ENCODE assay signal across 8 mouse cellular contexts in genomic region chr17:28042299-28042771, GRCm38 (mm10). TPM values are rescaled to one million over a fixed set of nuclear protein-coding genes. Genes with fewer than 3 reads are reported as not detected.
DNase-seq lines count a peak whose midpoint lies in the region; ATAC-seq and TF ChIP-seq lines count a peak whose summit lies in the region.
"Had no signal": no experiment of that assay in that cellular context is flagged by ENCODE, and none has a peak within 500 bp of the region (broad histone marks: within the 10 kb centered on the region; RNA-seq: fewer than 3 reads in every experiment).

No protein-coding gene starts in this region.

- 14% methylated on average over 23 of the region's 23 CpGs for WGBS in forebrain, postnatal 0 days
- 19% methylated on average over 23 of the region's 23 CpGs for WGBS in midbrain, embryonic 15.5 days

- peak overlapping the region; percentile 29 for H3K27ac ChIP-seq in forebrain, postnatal 0 days (ENCODE audit: low read depth, low read length)
- peak overlapping the region; percentile 75 for H3K27ac ChIP-seq in midbrain, embryonic 15.5 days
- H3K27ac ChIP-seq: liver, embryonic 13.5 days had no signal

- peak overlapping the region; percentile 39 for H3K9ac ChIP-seq in forebrain, postnatal 0 days
- peak overlapping the region; percentile 44 for H3K9ac ChIP-seq in midbrain, embryonic 15.5 days

- peak; percentile 76 for TF ChIP-seq CTCF in forebrain, postnatal 0 days (IDR thresholded peaks at IDR 0.05; ENCODE audit: low read depth)

- peak; percentile 92 for ATAC-seq in forebrain, postnatal 0 days
- peak; percentile 89 for ATAC-seq in midbrain, embryonic 15.5 days (replicated peaks)

- peaks cover 8% of the 10 kb centered on the region for H3K4me1 ChIP-seq in forebrain, postnatal 0 days (ENCODE audit: insufficient read depth)
- peaks cover 56% of the 10 kb centered on the region for H3K4me1 ChIP-seq in midbrain, embryonic 15.5 days
- H3K4me1 ChIP-seq: liver, embryonic 13.5 days had no signal

- H3K4me2 ChIP-seq in forebrain, postnatal 0 days (ENCODE audit: low read depth), result peak overlapping the region; percentile 38
- peak overlapping the region; percentile 55 for H3K4me2 ChIP-seq in midbrain, embryonic 15.5 days
- H3K4me2 ChIP-seq: liver, embryonic 13.5 days had no signal

- no peaks in the 10 kb centered on the region for H3K9me3 ChIP-seq in forebrain, postnatal 0 days (ENCODE audit: low read length)
- H3K9me3 ChIP-seq in midbrain, embryonic 15.5 days, result no peaks in the 10 kb centered on the region
- H3K9me3 ChIP-seq: liver, embryonic 13.5 days had no signal

- H3K27me3 ChIP-seq in forebrain, postnatal 0 days (ENCODE audit: insufficient read depth, low read length), result no peaks in the 10 kb centered on the region
- H3K27me3 ChIP-seq in midbrain, embryonic 15.5 days (replicated peaks), result no peaks in the 10 kb centered on the region
- H3K27me3 ChIP-seq: liver, embryonic 13.5 days had no signal

- DNase-seq in ES-CJ7 (ENCODE audit: low read depth, low spot score), result peak; percentile 31
- DNase-seq in brain, adult 2 months (ENCODE audit: low read depth, low spot score), result peak; percentile 87
- DNase-seq in forebrain, postnatal 0 days, result peak; percentile 82
- DNase-seq in layer of hippocampus, postnatal 10 days (ENCODE audit: low spot score in 2 of 2), result peak; percentile 61 to 63
- no peak for DNase-seq in embryo, embryonic 11 days
- no peak for DNase-seq in embryo, embryonic 10 days (ENCODE audit: low spot score)
- DNase-seq: liver, embryonic 13.5 days had no signal

- H3K4me3 ChIP-seq in forebrain, postnatal 0 days (ENCODE audit: low read depth, low read length), result peak overlapping the region; percentile 21
- peak overlapping the region; percentile 35 for H3K4me3 ChIP-seq in midbrain, embryonic 15.5 days
- H3K4me3 ChIP-seq: liver, embryonic 13.5 days had no signal

- peaks cover 11% of the 10 kb centered on the region for H3K36me3 ChIP-seq in forebrain, postnatal 0 days (ENCODE audit: insufficient read depth)
- H3K36me3 ChIP-seq in midbrain, embryonic 15.5 days (replicated peaks), result no peaks in the 10 kb centered on the region

RNA-seq across cellular contexts. Expression of gene Tcp11, which starts 38.1 kb away (rescaled TPM):
- total RNA-seq in forebrain, postnatal 0 days (2014; rRNA removed), result 4.3 and 7.2 TPM in 2 replicates
- polyA plus RNA-seq in forebrain, postnatal 0 days (2015; fragmentation: Nextera tagmentation; extraction: Ambion mirVana), result 1.7 and 2.9 TPM in 2 replicates
- 1 to 10 TPM in 1 of 2 experiments, under 1 TPM in 1; 0.76 to 1.7 TPM for total RNA-seq in layer of hippocampus, postnatal 10 days (2021)
- 1.9 and 2.2 TPM in 2 replicates for polyA plus RNA-seq in midbrain, embryonic 15.5 days (2015; fragmentation: Nextera tagmentation; extraction: Ambion mirVana)

Comparison
In these comparisons a context has a peak if more than half of its experiments do, and no peak if none do; other contexts are left out.
1. DNase-seq: peak in ES-CJ7 (single experiment), brain, adult 2 months (single experiment), forebrain, postnatal 0 days (single experiment) and layer of hippocampus, postnatal 10 days (2 of 2); none in embryo, embryonic 11 days (single experiment) and embryo, embryonic 10 days (single experiment).